ENCODE assay signal across 22 mouse cellular contexts in genomic region chr1:95363692-95364091, GRCm38 (mm10).
"Had no signal": no experiment of that assay in that cellular context is flagged by ENCODE, and none has a peak within 500 bp of the region (broad histone marks: within the 10 kb centered on the region; RNA-seq: fewer than 3 reads in every experiment).

No protein-coding gene starts in this region.

- H3K4me2 ChIP-seq: lung, embryonic 15.5 days; neural tube, embryonic 13.5 days; neural tube, embryonic 15.5 days had no signal

- H3K27me3 ChIP-seq: lung, embryonic 15.5 days; megakaryocyte, embryonic 14.5 days; neural tube, embryonic 13.5 days; neural tube, embryonic 15.5 days had no signal

- H3K4me1 ChIP-seq: lung, embryonic 15.5 days; megakaryocyte, embryonic 14.5 days; neural tube, embryonic 13.5 days; neural tube, embryonic 15.5 days had no signal

- DNase-seq: liver, postnatal 0 days; lung, adult 2 months; lung, postnatal 14 days; lung, postnatal 36 days; midbrain, embryonic 14.5 days; retina, postnatal 1 day; right cerebral cortex, adult 18-20 months; right cerebral cortex, postnatal 25 days; right cerebral cortex, postnatal 4 days; spleen, adult 18-20 months; thymus, adult 18-20 months; thymus, postnatal 14 days; thymus, postnatal 36 days had no signal

- ATAC-seq: liver, postnatal 0 days; lung, postnatal 0 days; midbrain, embryonic 16.5 days had no signal

- H3K4me3 ChIP-seq: lung, embryonic 15.5 days; megakaryocyte, embryonic 14.5 days; midbrain, embryonic 10.5 days; myocyte; neural tube, embryonic 13.5 days; neural tube, embryonic 15.5 days had no signal

- H3K9ac ChIP-seq: liver, postnatal 0 days; lung, embryonic 15.5 days; neural tube, embryonic 13.5 days; neural tube, embryonic 15.5 days had no signal

- H3K9me3 ChIP-seq: lung, embryonic 15.5 days; megakaryocyte, embryonic 14.5 days; midbrain, embryonic 10.5 days; neural tube, embryonic 13.5 days; neural tube, embryonic 15.5 days had no signal

- H3K36me3 ChIP-seq: lung, embryonic 15.5 days; midbrain, embryonic 10.5 days; neural tube, embryonic 13.5 days; neural tube, embryonic 15.5 days had no signal

- H3K27ac ChIP-seq: lung, embryonic 15.5 days; macrophage; midbrain, embryonic 10.5 days; neural tube, embryonic 13.5 days; neural tube, embryonic 15.5 days had no signal
